Mouse (Mus musculus): ENCODE results near the gene Gm8994. TPM values are rescaled to one million over a fixed set of nuclear protein-coding genes. Genes with fewer than 3 reads are reported as not detected.

Gm8994 gene
- total and polyA plus RNA-seq, 2 experiments from 2014 or later, result not detected

DNA sequence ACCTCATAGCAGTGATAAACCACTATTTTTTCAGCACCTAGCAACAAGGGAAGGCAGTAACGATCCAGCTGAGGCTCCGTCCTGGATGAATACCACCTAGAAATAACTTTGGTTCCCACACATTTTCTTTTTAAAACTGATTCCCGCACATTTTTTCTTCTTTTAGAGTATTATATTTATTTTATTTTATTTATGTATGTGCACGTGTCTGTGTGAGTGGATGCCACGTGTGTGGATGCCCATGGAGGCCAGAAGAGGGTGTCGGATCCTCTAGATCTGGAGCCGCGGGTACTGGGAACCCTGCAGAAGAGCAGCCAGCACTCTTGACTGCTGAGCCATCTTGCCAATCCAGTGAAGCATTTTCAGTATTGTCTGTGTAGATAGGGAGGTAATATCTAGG lies 36.0 kb downstream of the Gm8994 start:
- no peaks in the 10 kb centered on the region for H3K9me3 ChIP-seq (replicated peaks; ENCODE audit: control insufficient read depth, low read length)
- no peak overlapping the region for H3K4me2 ChIP-seq (ENCODE audit: low read depth, low read length)
- no peaks in the 10 kb centered on the region for H3K27me3 ChIP-seq (ENCODE audit: control insufficient read depth, insufficient read depth, low read length)
- ATAC-seq (ENCODE audit: insufficient read depth, low read depth) (no peak), DNase-seq (ENCODE audit: low spot score) (no peak)
- H3K36me3 ChIP-seq (replicated peaks; ENCODE audit: control insufficient read depth, insufficient read depth, low read length), result no peaks in the 10 kb centered on the region
- H3K4me3 ChIP-seq (ENCODE audit: low read depth, low read length), result no peak overlapping the region
- H3K9ac ChIP-seq (replicated peaks; ENCODE audit: low read depth, low read length), result no peak overlapping the region
- 84% methylated on average over 8 of the region's 8 CpGs for WGBS
- TF ChIP-seq EP300 (IDR thresholded peaks at IDR 0.05; ENCODE audit: low read depth) (no peak), CTCF (IDR thresholded peaks at IDR 0.05; ENCODE audit: low read depth) (no peak)
- no peak overlapping the region for H3K27ac ChIP-seq (ENCODE audit: low read depth)
- H3K4me1 ChIP-seq (ENCODE audit: control insufficient read depth, insufficient read depth), result no peaks in the 10 kb centered on the region

GRCm38 (mm10) chr6:136364008-136364407 lies 36.7 kb downstream of the Gm8994 start:
- H3K4me2 ChIP-seq (ENCODE audit: low read depth, low read length), result no peak overlapping the region
- no peaks in the 10 kb centered on the region for H3K9me3 ChIP-seq (replicated peaks; ENCODE audit: control insufficient read depth, low read length)
- DNase-seq (ENCODE audit: low spot score) (no peak), ATAC-seq (ENCODE audit: insufficient read depth, low read depth) (no peak)
- no peak for TF ChIP-seq CTCF (IDR thresholded peaks at IDR 0.05; ENCODE audit: low read depth)
- no peak for TF ChIP-seq EP300 (IDR thresholded peaks at IDR 0.05; ENCODE audit: low read depth)
- H3K36me3 ChIP-seq (replicated peaks; ENCODE audit: control insufficient read depth, insufficient read depth, low read length), result no peaks in the 10 kb centered on the region
- WGBS, result 68% methylated on average over 4 of the region's 4 CpGs
- no peaks in the 10 kb centered on the region for H3K4me1 ChIP-seq (ENCODE audit: control insufficient read depth, insufficient read depth)
- H3K4me3 ChIP-seq (ENCODE audit: low read depth, low read length), result no peak overlapping the region
- H3K27me3 ChIP-seq (ENCODE audit: control insufficient read depth, insufficient read depth, low read length), result no peaks in the 10 kb centered on the region
- no peak overlapping the region for H3K27ac ChIP-seq (ENCODE audit: low read depth)
- no peak overlapping the region for H3K9ac ChIP-seq (replicated peaks; ENCODE audit: low read depth, low read length)

DNA sequence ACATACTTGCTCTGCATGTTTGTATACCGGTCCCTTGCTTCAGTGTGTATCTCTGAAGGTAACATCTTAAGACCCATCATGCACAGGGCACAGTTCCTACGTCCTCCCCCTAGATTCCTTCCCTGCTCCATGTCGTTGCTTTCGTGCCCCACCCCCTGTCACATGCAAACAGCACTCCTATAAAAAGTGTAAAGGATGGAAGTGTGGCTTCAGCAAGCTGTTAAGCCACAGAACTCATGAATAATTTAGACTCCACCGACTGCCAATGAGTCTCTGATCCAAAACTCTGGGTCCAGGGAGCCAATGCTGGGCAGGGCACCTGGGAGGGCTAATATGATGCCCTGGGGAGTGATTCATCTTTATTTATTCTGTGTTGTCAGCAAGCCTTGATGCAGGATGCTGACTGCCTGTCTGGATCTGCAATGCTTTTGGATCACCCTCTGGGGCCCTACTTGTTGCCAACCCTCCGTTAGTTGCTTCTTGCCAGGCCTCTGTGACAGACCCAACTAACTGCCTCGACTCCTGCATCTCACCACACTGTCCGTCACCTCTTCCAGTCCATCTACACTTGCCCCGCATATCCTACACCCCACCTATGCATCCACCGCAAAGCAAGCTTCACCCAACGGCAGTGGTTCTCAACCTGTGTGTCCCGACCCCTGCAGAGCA lies 37.2 kb downstream of the Gm8994 start:
- H3K4me2 ChIP-seq (ENCODE audit: low read depth, low read length), result no peak overlapping the region
- H3K36me3 ChIP-seq (replicated peaks; ENCODE audit: control insufficient read depth, insufficient read depth, low read length), result no peaks in the 10 kb centered on the region
- H3K4me3 ChIP-seq (ENCODE audit: low read depth, low read length), result no peak overlapping the region
- no peaks in the 10 kb centered on the region for H3K4me1 ChIP-seq (ENCODE audit: control insufficient read depth, insufficient read depth)
- TF ChIP-seq CTCF (IDR thresholded peaks at IDR 0.05; ENCODE audit: low read depth), result no peak
- no peak for TF ChIP-seq EP300 (IDR thresholded peaks at IDR 0.05; ENCODE audit: low read depth)
- no peak overlapping the region for H3K9ac ChIP-seq (replicated peaks; ENCODE audit: low read depth, low read length)
- DNase-seq (ENCODE audit: low spot score) (no peak), ATAC-seq (ENCODE audit: insufficient read depth, low read depth) (no peak)
- H3K27me3 ChIP-seq (ENCODE audit: control insufficient read depth, insufficient read depth, low read length), result no peaks in the 10 kb centered on the region
- no peaks in the 10 kb centered on the region for H3K9me3 ChIP-seq (replicated peaks; ENCODE audit: control insufficient read depth, low read length)
- 66% methylated on average over 12 of the region's 12 CpGs for WGBS
- H3K27ac ChIP-seq (ENCODE audit: low read depth), result no peak overlapping the region

DNA sequence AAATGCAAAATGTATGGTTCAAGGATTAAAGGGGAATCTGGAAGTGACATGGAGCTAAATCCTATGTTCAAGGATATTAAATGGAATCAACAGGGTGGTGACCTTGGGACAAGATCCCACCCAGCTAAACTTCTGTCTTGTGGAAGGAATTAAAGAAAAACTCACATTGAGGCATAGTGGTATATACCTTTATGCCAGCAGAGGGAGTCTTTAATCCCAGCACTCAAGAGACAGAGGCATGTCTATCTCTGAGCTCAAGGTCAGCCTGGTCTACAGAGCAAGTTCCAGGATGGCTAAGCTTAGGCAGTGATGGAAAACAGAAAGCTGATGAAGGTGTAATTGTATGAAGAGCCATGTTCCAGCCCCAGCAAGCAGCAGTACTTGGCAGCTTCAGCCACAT lies 48.8 kb downstream of the Gm8994 start:
- TF ChIP-seq CTCF (IDR thresholded peaks at IDR 0.05; ENCODE audit: low read depth), result no peak
- no peak for TF ChIP-seq EP300 (IDR thresholded peaks at IDR 0.05; ENCODE audit: low read depth)

More for the DNA sequence above, 48.8 kb downstream of the Gm8994 start:
- Histone ChIP-seq H3K9ac (replicated peaks; ENCODE audit: low read depth, low read length) (no peak overlapping the region), H3K4me2 (ENCODE audit: low read depth, low read length) (no peak overlapping the region), H3K27ac (ENCODE audit: low read depth) (no peak overlapping the region), H3K27me3 (ENCODE audit: control insufficient read depth, insufficient read depth, low read length) (no peaks in the 10 kb centered on the region), H3K9me3 (replicated peaks; ENCODE audit: control insufficient read depth, low read length) (no peaks in the 10 kb centered on the region), H3K4me3 (ENCODE audit: low read depth, low read length) (no peak overlapping the region), H3K4me1 (ENCODE audit: control insufficient read depth, insufficient read depth) (no peaks in the 10 kb centered on the region), H3K36me3 (replicated peaks; ENCODE audit: control insufficient read depth, insufficient read depth, low read length) (no peaks in the 10 kb centered on the region)
- DNase-seq (ENCODE audit: low spot score) (no peak), ATAC-seq (ENCODE audit: insufficient read depth, low read depth) (no peak)

Other genes starting within 250 kb of the Gm8994 start
- 0.11 and 0.15 TPM in 2 replicates for gene Grin2b, start 154.0 kb upstream of the Gm8994 start, total RNA-seq (2014; rRNA removed; ENCODE audit: low replicate concordance)
- not detected in 2 replicates for gene Grin2b, start 154.0 kb upstream of the Gm8994 start, polyA plus RNA-seq (2015; fragmentation: Nextera tagmentation; extraction: Ambion mirVana)
- gene E330021D16Rik, start 88.0 kb downstream of the Gm8994 start, total RNA-seq (2014; rRNA removed; ENCODE audit: low replicate concordance), result not detected in 2 replicates
- not detected in 2 replicates for gene E330021D16Rik, start 88.0 kb downstream of the Gm8994 start, polyA plus RNA-seq (2015; fragmentation: Nextera tagmentation; extraction: Ambion mirVana)
- 43.3 and 54.5 TPM in 2 replicates for gene Atf7ip, start 178.6 kb downstream of the Gm8994 start, total RNA-seq (2014; rRNA removed; ENCODE audit: low replicate concordance)
- gene Atf7ip, start 178.6 kb downstream of the Gm8994 start, polyA plus RNA-seq (2015; fragmentation: Nextera tagmentation; extraction: Ambion mirVana), result 16.5 and 19.2 TPM in 2 replicates